Mouse (Mus musculus): Measurements from ENCODE around the gene Trim10.
"Not testable (repeated sequence)": the region's sequence is repeated elsewhere in the genome, so short reads cannot be mapped to it uniquely, and the experiment has no call there.

Gene Trim10

DNA sequence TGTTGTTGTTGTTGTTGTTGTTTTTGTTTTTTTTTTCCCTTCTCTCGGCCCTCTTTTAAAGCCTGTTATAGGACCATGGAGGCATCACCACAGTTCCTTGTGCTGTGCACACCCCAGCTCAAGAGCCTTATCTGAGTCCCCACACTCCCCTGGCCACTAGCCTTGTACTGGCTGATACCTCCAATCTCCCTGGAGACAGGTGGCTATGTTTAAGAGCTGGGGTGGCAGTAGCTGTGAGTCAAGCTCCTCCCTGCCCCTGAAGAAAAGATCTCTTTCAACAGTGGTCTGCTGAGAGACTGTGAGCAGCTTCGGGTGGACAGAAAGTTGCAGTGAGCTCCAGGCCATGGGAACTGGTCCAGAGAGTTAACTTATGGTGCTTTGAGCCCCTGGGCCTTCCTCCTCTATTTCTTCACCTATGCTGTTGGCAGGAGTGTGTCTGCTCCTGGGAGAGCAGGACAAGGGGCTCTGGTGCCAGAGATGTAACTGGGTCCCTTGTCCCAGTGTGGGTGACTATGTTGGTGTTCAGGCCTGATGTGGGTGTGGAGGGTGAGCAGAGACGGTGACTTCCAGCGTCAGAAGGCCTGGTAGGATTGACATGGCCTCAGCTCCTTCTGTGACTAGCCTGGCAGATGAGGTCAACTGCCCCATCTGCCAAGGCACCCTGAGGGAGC lies at the start of gene Trim10:
Trim10 (plus strand) TSS at position 291 of the 671 bp plus-strand sequence.
- no peak for DNase-seq (ENCODE audit: low read depth, low spot score)

DNA sequence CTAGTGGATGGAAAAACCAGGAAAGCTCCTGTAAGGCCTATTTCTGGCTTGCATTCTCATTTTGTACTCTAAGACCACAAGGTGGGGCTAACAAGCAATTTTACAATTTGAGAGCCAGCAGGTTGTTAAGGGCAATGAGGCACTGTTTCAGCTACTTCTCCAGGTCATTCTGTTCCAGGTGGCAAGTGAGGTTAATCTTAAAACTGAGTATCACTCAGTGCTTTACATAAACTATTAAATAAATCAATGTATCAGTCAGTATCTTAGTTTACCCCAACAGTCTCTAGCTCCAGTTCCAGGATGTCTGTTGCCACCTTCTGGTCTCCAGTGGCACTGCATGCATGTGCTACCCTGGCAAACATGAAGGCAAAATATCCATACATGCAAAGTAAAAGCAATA lies 45.4 kb upstream of the Trim10 start:
- no peak for DNase-seq (ENCODE audit: low read depth, low spot score)

DNA sequence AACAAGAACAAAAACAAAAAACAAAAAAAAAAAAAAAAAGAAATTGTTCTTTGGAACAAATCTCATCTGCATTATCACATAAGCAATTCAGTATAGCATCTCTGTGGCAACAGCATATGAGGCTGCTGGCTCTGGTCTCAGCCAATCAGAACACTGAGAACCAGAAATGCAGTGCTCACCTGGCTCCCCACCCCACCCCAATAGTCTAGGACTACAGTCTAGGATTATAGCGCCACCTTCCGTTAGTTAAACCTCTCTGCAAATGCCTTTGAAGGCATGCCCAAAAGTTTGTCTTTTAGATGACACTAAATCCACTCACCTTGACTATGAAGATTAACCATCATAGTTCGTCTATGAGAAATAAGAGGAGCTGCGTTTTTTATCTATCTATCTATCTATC lies 43.8 kb upstream of the Trim10 start:
- DNase-seq (ENCODE audit: low read depth, low spot score): no peak

DNA sequence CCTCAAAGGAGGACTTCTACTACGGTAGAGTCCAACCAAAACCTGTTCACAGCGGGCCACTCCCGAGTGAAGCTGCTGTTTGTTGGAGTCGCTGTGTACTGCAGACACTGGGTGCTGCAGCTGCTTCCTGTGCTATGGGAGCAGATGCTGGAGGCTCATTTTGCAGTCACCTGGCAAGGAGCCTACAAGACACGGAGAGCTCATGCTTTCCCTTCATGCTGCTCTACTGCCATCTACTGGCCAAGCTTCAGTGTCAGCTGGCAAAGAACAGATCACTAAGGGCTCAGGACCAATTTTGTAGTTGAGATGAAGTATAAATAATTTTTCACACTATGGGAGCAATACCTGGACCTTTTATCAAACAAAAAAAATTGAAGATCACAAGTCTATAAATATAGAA lies 43.4 kb upstream of the Trim10 start:
- DNase-seq (ENCODE audit: low read depth, low spot score): not testable (repeated sequence)

DNA sequence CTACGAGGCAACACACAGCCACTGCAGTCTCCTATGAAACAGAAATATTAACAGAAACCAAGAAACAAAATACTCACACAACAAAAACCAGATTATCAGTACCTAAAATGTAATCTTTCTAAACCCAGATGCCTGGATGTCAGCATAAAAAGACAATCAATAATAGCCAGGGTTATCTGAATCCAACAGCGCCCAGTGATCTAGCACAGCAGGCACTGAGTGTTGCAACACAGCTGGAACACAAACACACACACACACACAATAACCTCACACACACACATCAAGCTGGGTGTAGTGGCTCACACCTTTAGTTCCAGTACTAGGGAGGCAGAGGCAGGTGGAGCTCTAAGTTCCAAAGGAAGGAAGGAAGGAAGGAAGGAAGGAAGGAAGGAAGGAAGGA lies 40.9 kb upstream of the Trim10 start:
- DNase-seq (ENCODE audit: low read depth, low spot score): no peak

DNA sequence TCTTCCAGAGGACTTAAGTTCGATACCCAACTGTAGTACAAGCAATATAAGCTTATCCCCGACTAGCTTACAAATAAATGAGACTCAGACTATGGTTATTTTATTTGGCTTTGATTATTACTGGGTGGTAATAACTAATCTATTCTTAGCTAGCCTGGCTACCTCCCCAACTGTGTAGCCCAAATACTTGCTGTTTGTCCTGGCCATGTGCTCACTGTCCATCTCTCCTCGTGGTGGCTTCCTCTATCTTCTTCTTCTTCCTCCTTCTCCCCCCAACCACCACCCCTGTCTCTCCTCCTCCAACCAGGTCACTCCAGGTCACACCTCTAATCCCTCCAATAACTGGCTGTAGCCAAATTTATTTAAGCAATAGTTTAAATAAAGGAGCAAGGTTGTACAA lies 38.9 kb upstream of the Trim10 start:
- DNase-seq (ENCODE audit: low read depth, low spot score): no peak

DNA sequence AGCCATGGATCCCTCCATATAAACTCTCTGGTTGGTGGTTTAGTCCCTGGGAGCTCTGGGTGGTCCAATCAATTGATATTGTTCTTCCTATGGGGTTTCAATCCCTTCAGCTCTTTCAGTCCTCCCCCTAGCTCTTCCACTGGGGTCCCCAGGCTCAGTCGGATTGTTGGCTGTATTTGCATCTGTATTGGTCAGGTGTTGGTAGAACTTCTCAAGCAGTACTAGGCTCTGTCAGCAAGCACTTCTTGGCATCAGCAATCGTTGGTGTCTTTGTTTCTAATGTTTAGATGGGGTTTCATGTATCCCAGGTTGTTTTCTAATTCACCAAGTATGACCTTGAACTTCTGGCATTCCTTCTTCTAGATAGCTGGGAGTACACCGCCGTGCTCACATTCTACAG lies 36.7 kb upstream of the Trim10 start:
- no peak for DNase-seq (ENCODE audit: low read depth, low spot score)

DNA sequence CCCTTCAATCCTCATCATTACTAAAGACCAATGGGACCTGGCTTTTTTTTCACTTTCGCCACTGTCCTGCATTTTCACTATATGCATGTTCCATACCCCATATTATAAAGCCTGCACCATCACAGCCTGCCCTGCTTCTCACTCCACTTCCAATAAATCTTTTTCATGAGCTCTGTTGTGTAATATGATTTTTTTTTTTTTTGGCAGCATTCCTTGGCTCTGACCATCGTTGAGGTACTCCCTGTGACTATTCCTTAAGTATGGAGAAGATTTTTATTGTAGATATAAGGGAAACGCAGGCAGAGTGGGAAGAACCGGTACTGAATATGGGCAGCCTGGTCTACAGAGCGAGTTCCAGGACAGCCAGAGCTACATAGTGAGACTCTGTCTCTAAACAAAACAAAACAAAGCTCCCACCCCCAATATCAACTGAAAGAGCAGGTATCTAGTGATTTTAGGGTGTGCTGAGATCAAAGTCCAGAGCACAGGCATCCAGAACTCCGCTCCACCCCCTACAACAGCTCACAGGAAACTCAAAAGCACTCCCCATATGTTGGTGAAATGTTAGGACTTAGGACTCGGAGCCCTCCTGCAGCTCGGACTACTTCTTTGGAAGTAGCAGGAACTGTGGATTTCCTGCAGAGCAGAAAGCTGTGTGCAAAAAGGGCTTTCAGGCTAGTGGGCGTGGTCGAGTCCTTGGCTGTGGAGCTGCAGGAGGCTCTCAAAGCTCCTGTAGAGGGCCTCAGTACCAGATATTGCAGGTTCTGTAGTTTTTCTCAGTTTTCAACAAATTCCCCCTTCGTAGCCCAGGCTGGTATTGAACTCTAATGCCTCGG lies 33.6 kb upstream of the Trim10 start:
- DNase-seq (ENCODE audit: low read depth, low spot score): no peak

DNA sequence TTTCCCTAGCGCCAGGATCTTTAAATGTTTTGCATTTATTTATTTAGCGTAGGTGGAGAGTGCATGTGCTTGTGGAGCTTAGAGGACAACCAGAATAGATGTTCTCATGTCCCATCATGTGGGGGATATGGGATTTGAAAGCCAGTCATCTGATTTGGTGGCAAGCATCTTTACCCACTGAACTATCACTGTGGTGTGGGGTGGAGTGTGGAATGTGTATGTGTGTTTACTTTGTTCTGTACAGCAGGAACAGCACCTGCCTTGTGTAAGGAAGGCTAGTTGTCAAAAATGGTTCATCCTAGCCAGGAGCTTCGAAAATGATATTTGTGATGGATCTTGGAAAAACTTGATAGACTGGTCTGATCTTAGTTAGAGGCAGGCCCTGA lies 33.0 kb upstream of the Trim10 start:
- no peak for DNase-seq (ENCODE audit: low read depth, low spot score)

DNA sequence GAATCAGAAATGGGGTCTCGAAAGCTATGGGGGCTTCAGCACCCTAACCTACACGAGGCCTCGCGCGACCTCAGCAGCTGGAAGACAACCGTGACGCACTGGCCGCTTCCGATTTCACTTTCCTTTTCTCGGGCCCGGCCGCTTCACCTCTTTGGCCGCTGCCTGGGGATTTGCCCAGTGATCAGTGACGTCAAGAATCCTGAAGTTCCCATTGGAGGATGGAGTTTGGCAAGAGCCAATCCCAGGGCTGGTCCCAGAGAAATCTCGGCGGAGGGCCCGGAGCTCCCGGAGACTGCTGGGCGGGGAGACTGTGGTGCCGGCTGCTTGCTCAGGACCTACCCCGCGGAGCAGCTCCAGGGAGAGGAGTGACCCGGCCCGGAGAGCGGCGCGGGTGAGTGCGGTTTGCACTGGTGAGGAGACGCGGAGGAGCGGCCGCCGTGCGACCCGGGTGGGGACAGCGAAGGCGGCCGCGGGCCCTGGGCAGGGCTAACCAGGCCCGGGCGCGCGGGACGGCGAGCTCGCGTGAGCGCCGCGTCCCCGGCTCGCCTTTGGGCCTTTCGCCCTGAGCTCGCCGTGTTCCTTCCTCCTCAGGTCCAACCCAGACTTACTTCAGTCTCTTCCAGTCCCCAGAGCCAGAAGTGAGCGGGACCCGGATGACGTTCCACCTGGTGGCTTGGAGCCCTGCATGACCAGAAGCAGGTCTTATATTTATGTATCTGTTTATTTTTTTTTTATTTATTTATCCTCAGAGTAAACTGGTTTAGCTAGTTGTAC lies 32.3 kb upstream of the Trim10 start, which contains the start of gene Trim26:
Trim26 (plus strand) TSS at position 261 of the 774 bp plus-strand sequence.
- DNase-seq (ENCODE audit: low read depth, low spot score): peak; percentile 95

DNA sequence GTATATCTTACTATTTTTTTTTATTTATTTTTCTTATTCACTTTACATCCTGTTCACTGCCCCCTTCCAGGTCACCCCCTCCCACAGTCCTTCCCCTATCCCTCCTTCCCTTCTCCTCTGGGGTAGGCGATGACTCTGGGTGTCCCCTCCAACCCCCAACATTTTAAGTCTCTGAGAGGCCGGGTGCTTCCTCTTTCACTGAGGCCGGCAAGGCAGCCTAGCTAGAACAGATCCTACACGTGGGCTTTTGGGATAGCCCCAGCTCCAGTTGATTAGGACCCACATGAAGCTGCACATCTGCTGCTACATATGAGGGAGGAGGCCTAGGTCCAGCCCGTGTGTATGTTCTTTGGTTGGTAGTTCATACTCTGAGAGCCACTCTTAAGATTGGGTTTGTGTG lies 30.4 kb upstream of the Trim10 start:
- DNase-seq (ENCODE audit: low read depth, low spot score): no peak

DNA sequence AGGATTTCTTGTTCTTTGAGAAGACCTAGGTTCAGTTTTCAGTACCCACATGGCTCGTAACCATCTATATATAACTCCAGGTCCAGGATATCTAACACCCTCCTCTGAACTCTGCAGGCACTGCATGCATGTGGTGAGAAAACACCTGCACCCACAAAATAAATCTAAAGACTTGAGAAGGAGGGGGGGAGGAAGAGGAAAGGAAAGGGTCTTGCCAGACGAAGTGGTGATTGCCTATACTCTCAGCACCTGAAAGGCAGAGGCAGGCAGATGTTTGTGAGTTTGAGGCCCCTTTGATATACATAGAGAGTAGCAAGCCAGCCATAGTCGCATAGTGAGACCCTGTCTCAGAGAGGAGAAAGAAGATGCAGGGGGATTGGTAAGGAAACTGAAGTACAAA lies 29.4 kb upstream of the Trim10 start:
- DNase-seq (ENCODE audit: low read depth, low spot score): no peak

DNA sequence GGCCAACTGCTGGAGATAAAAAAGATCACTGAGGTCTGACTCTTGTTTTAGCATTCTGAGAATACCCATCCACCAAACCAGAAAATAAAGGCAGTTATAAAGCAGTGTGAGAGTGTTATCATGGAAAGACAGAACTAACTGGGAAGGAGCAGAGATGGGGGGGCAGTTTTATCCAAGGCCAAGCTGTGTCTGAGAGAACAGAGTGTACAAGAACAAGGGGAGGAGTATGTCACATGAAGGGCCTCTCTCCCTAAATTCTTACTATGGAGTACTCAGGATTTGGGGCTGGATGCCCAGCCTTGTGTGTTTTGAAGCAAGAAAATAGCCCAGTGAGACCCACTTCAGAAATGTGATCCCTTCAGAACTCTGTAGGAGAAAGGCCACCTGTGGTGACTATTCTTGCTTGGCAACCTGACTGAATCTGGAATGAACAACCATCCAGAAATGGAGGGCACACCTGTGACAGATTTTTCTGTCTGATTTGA lies 28.4 kb upstream of the Trim10 start:
- no peak for DNase-seq (ENCODE audit: low read depth, low spot score)

DNA sequence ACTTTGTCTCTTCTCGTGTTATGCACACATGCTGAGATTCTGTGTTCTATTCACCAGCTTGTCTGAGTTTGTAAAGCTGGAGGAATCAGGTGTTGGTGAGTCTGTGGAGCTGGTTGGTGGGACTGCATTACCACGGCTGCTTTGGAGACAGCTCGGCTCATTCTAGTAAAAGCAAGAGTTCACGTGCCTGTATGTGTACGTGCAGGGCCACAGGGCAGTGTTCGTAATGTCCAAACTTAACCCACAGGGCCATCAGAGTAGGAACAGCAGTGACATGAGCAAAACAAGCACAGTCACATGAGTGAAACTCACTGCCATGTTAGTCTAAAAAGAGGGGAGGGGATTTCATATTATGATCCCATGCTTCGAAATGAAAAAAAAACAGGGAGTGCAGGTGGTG lies 25.7 kb upstream of the Trim10 start:
- DNase-seq (ENCODE audit: low read depth, low spot score): no peak

DNA sequence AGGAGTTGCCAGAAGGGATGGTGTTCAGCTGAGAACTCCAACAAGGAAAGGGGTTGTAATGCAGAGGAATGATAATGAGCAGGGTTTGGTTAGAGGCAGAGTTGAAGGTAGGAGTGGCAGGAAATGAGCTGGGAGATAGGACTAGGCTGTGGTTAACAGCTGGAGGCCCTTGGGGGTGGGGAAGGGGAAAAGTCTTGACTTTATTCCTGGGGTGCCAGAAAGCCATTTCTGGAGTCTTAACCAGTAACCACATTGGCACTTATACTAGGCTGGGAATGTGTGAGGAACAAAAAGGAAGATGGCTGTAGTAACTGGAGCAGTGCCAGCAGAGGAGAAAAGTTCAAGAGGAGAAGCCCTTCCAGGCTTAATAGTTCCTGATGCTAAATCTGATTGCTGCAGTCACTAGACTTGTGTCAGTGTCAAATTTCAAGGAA lies 25.1 kb upstream of the Trim10 start:
- no peak for DNase-seq (ENCODE audit: low read depth, low spot score)

DNA sequence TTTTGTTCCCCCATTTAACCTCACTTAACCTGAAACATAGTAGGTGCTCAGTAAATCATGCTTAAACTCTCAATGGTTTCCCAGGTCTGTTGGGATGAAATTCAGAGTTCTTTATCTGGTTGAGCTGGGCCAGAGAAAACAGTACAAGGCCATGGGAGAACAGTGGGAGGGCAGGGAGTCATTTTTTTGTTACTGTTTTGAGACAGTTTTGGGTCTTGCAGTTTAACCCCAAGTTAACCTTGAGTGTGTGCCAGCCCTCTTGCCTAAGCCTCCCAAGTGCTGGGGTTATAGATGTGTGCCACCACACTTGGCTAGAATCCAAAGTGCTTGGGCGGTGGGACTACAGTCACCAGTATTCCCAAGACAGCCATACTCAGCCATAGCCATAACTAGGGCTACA lies 24.6 kb upstream of the Trim10 start:
- no peak for DNase-seq (ENCODE audit: low read depth, low spot score)

DNA sequence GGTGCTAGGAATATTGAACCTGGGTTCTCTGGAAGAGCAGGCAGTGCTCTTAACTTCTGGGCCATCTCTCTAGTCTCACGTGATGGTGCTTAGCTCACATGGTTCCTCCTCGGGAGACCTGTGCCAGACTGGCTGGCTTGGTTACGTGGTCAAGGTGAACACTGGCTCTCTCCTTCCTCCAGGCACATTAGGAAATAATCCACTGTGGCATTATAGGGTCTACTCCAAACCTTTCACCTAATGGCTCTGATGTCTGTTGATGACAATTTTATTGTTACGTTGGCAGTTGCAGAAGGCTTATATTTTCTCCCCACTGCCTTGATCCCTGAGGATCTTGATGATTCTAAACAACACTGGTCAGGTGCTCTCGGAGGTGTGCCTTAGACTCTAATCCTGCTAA lies 20.5 kb upstream of the Trim10 start:
- no peak for DNase-seq (ENCODE audit: low read depth, low spot score)

DNA sequence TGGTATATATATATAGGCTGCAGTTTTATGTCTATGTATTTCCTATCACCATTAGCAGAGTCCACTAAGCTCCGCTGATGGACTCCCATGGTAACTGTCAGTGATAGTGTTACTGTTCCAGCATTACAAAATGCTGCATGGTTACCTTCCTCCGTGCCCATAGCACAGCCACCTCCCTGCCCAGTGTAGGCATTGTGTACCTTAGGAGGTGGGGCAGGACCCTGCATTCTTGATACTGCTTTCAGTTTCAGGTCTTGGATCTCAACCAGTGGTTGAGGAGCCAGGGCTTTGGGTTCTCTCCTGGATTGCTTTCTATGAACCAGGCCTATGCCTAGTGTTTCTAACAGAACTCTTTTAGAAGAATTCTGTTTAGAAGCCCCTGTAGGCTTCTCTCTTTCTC lies 19.4 kb upstream of the Trim10 start:
- DNase-seq (ENCODE audit: low read depth, low spot score): no peak

DNA sequence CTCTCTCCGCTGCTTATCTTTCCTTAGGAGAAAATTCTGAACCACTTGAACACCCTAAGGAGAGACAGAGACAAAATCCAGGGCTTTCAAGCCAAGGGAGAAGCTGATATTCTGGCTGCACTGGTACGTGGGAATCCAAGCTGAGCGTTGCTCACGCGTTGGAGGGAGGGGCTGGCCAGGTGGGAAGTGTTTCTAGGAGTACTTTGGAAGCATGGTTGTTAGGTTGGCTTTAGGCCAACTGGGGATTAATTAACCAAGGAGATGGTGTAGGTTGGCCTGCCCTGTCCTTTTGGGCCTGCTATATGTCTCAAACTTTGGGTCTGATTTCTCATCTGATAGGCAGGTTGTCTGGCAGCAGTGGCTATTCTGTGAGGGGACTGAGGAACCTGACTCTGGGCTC lies 18.2 kb upstream of the Trim10 start:
- no peak for DNase-seq (ENCODE audit: low read depth, low spot score)

DNA sequence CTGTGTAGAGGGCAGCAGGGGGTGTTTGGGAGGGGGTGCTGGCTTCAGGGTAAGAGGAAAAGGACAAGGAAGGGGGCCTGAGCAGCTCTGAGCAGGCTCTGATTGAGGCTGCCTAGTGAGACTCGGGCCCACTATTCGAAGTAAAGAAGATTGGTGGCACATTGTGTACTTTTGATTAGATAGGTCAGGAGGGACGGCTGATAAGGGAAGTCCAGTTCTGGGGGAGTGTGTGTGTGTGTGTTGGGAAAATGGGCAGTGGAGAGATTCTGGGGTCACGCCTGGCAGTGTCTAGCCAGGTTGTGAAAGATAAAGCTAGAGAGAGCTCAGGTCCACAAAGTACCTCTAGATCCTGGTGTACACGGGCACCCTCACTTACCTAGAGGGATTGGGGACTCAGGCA lies 17.7 kb upstream of the Trim10 start:
- no peak for DNase-seq (ENCODE audit: low read depth, low spot score)

DNA sequence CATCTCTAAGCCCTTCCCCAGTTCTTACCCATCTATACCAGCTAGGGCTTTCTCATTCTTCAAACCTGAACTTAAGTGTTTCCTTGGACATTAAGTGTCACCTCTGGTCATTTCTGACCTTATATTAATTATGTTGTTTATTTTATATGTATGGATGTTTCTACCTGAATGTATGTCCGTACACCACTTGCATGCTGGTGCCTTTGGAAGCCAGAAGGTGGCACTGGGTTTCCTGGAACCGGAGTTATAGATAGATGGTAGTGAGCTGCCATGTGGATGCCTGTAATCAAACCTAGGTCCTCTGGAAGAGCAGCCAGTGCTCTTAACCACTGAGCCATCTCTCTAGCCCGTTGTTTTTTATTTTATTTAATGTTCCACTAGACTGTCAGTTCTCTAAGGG lies 13.9 kb upstream of the Trim10 start:
- no peak for DNase-seq (ENCODE audit: low read depth, low spot score)

DNA sequence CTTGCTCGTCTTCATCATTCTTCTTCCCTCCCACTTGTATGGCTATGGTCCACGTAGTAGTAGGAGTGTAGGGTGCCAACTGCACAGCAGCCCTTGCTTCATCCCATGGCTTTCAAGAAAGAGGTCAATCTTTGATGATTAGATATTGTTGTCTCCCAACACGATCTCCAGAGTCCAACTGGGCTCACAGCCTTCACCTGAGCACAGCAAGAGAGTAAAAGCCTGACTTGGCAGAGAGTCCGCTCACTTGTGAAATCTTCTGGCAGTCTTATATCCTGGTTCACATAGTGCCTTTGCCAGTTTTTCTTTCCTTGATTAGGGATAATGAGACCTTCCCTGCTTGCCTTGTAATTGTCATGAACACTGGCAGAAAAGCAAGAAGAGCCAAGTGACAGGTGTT lies 13.1 kb upstream of the Trim10 start:
- no peak for DNase-seq (ENCODE audit: low read depth, low spot score)
